Mouse (Mus musculus) large intestine, adult 2 months (tissue): Measurements from ENCODE around the gene Pax3. TPM values are rescaled to one million over a fixed set of nuclear protein-coding genes. Genes with fewer than 3 reads are reported as not detected.

Source experiments
- DNase-seq: peaks from one replicate; pipeline ENCODE4 v3.0.0-alpha.2; 2012; ENCODE audit warnings: low read depth, low spot score
- WGBS: fragments of 180-500 bp; shearing (Covaris S2); methylation state at CpG from one replicate; pipeline ENCODE4 v1.1.7; 2018; 5-methylcytosine and 5-hydroxymethylcytosine counted together
- polyA plus RNA-seq: library from polyadenylated mRNA; depleted of rRNA; stranded (reverse); fragments of >200 nt; gene quantifications from 2 replicates; pipeline ENCODE4 v1.2.3, GENCODE M21; 2012

Pax3 gene
- polyA plus RNA-seq, 1 experiment: not detected

- 4% methylated on average over 8 of the region's 8 CpGs for WGBS
- DNase-seq: no peak
These were observed 9.7 kb downstream of the Pax3 start for GRCm38 (mm10) chr1:78187122-78187787.

DNA sequence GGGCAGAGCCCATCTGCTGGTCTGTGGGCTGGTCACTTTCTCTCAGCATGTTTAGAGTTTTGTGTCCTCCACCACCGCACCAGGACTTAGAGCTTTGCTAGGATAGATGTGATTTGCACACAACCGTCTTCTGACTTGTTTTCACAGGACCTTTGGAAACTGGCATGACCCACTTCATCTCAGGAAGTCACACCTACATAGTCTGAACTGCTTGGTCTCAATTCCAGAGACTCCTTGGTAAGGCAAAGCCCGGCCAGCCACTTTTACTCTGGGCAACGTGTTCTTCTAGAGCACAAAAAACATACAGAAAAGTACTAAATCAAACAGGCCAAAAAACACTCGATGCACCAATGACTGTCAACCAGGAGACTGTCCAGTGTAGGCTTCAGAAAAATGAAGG is 14.0 kb downstream of the Pax3 start:
- 46% methylated on average over 5 of the region's 5 CpGs for WGBS
- DNase-seq: no peak

DNA sequence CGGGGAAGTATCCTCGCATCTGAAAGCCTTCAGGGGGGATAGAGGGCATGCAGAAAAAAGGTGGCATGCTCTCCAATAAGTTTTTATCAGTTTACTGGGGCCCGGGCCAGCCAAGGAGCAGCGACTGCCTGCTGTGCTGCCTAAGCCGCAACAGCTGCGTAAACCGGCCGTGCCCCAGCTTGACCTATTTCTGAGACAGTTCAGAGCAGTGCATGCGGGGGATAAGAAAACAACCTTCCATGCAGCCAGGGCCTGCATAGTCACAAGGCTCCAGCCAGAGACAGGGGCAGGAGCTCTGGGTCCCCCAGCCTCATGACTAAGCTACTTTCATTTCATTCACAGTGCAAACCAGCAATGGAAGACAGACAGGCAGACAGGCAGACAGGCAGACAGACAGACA is 15.1 kb downstream of the Pax3 start:
- DNase-seq: no peak
- 19% methylated on average over 9 of the region's 9 CpGs for WGBS

- WGBS: 40% methylated on average over 6 of the region's 6 CpGs
- DNase-seq: no peak
These were observed 24.6 kb downstream of the Pax3 start for GRCm38 (mm10) chr1:78172334-78172733.

- WGBS: 9% methylated on average over 1 of the region's 1 CpGs
- no peak for DNase-seq
These were observed 25.3 kb downstream of the Pax3 start for GRCm38 (mm10) chr1:78171671-78172070.

- WGBS: 27% methylated on average over 9 of the region's 9 CpGs
- no peak for DNase-seq
These were observed 26.2 kb downstream of the Pax3 start for GRCm38 (mm10) chr1:78170771-78171170.

DNA sequence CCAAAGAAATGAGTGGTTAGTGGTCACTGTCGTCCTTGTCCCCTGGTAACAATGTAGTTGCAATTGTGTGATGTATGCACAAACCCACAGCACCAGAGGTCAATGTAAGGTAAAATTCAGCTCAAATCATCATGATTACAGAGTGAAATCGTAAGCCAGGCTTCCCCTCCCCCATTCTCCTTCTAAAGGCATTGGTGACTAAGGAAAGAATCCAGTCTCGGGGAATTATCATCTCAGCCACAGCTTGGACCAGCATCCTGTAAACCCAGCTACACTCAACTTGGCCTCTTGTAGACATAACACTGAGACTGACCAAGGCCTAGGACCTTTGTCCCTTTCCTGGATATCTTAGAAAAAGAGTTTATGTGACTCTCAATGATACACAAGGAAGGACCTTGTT is 28.1 kb downstream of the Pax3 start:
- no peak for DNase-seq
- WGBS: 46% methylated on average over 3 of the region's 3 CpGs

- DNase-seq: no peak
- WGBS: 36% methylated on average over 18 of the region's 18 CpGs
These were observed 29.2 kb downstream of the Pax3 start for GRCm38 (mm10) chr1:78167577-78168286.

DNA sequence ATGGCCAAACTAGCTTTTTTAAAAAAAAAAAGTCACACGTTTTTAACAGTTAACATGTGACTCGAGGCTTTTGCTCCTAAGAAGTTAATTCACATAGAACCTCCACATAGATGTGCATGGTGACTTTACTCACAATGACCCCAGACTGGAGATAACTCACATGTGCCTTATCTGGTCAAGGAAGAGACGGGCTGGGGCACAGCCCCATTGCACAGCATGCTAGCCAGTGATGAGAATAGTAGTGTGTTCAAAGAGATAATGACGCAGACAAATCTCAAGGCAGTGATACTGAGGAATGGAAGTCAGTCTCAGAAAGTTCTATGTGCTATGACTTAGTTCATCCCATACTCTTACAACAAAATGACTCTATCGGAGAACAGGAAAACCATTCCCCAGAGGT is 35.2 kb downstream of the Pax3 start:
- WGBS: 70% methylated on average over 5 of the region's 5 CpGs
- DNase-seq: no peak

DNA sequence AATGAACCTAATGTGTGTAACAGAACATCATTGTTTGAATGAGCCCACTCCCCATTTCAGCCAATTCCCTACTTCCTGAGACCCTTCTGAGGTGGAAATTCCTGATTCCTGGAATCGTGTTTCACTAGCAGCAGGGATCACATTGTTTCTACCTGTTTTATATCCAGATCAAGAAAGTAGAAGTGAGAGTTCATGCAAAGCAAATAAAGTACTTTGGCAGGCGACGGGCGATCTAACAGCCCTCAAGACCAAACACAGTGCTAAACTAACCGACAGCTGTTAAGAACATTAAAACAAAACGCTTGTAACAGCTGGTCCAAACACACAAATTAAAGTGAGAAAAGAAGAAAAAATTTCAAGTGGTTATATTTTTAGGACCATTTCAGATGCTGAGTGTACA is 39.0 kb downstream of the Pax3 start:
- WGBS: 10% methylated on average over 6 of the region's 6 CpGs
- DNase-seq: no peak

- 68% methylated on average over 4 of the region's 4 CpGs for WGBS
- no peak for DNase-seq
These were observed 41.1 kb downstream of the Pax3 start for GRCm38 (mm10) chr1:78155796-78156195.

- 49% methylated on average over 2 of the region's 2 CpGs for WGBS
- no peak for DNase-seq
These were observed 48.8 kb downstream of the Pax3 start for GRCm38 (mm10) chr1:78148011-78148623.

- 38% methylated on average over 6 of the region's 6 CpGs for WGBS
- DNase-seq: no peak
These were observed 53.5 kb downstream of the Pax3 start for GRCm38 (mm10) chr1:78143403-78143802.

DNA sequence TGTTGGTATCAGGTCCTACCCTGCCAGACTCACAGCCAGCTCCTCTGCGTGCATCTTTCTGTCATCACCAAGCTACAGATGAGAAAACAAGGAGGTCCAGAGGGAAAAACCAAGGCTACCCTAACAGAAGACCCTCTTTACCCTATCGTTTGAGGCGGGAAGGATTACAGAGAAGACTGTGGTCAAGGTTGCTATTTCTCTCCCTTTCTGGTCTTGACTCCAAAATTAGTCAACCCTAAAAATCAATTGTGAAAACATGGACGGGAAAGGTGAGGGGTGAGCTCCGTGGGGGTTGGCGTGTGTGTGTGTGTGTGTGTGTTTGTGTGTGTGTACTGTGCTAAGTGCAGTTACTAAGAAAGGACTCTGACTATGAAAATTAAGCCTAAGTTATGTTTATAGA is 54.0 kb downstream of the Pax3 start:
- no peak for DNase-seq
- WGBS: 55% methylated on average over 6 of the region's 6 CpGs

DNA sequence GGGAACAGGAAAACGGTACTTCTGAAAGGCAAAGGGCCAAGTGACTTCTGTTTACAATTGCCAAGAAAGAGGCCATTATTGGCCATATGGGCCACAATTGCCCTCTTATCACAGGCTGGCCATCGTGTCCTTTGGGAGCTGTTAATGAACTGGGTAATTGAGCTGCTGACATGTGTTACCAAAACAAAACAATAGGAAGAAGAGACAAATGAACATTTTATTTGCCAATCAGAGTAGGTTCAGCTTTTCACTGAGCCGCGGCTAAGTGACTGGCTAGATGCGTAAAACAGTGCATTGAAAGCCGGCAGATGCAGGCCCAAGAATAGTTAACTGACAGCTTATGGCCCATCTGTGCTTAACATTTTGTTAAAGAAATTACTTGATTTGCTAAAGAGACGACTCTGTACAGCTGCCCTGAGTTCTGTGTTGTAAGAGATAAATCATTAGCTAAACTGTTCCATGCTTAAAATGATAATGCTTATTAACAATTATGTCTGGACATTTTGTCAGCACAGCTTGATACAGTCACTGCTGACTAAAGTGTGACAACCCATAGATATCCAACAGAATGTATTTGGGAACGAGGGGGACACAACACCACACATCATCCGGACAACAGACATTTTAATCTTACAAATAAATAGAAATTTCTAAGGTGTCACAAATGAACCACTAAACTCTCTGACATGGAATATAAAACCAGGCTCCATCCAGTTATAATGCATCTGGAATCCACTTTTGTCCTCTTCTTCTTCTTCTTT is 55.0 kb downstream of the Pax3 start:
- WGBS: 25% methylated on average over 9 of the region's 9 CpGs
- no peak for DNase-seq

DNA sequence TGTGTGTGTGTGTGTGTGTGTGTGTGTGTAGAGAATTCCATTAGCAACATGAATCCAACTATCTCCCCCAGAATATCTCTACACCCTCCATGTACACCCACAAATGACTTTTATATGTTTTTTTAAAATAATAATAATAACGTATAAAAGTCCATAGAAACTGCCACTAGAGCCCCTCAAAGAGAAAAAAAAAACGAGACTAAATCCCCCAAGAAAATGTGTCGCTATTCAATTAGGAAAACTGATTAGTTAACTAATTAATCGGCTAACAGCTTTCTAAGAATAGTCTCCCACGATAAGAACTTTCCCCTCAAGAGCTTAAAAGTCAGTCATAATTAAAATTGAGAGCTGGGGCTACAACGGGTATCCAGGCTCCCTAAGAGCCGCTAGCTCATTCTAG is 55.6 kb downstream of the Pax3 start:
- WGBS: 12% methylated on average over 7 of the region's 7 CpGs
- DNase-seq: no peak

- DNase-seq: no peak
- WGBS: 4% methylated on average over 14 of the region's 14 CpGs
These were observed 56.2 kb downstream of the Pax3 start for GRCm38 (mm10) chr1:78140505-78141303.

GRCm38 (mm10) chr1:78139287-78139686 is 57.6 kb downstream of the Pax3 start:
- WGBS: 5% methylated on average over 11 of the region's 11 CpGs

GRCm38 (mm10) chr1:78129267-78129666 is 67.7 kb downstream of the Pax3 start:
- WGBS: 53% methylated on average over 5 of the region's 5 CpGs
- no peak for DNase-seq

More at GRCm38 (mm10) chr1:78139287-78139686, 57.6 kb downstream of the Pax3 start:
- no peak for DNase-seq
